Comparison of ENCODE assay signal across 19 mouse cellular contexts in the genomic region with DNA sequence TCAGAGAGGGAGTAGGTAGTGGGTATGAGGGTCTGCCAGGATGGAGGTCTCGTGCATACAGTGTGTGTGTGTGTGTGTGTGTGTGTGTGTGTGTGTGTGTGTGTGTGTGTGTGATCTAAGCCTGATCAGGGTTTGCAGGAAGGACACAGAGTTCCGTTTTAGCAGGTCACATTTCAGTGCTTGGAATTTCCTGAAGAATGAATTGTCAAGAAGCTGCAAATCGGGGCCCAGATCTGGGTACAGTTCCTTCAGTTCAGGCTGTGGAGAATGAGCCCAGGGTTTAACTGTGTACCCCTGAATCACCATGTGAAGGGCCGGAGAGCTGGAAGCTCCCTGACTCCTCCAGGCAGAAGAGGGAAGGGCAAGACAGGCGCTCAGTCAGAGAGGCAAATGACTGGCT. TPM values are rescaled to one million over a fixed set of nuclear protein-coding genes. Genes with fewer than 3 reads are reported as not detected.
DNase-seq lines count a peak whose midpoint lies in the region; ATAC-seq and TF ChIP-seq lines count a peak whose summit lies in the region.
"Had no signal": no experiment of that assay in that cellular context is flagged by ENCODE, and none has a peak within 500 bp of the region (broad histone marks: within the 10 kb centered on the region; RNA-seq: fewer than 3 reads in every experiment).

No protein-coding gene starts in this region.

- DNase-seq in forebrain, embryonic 10.5 days (ENCODE audit: extremely low spot score, low spot score) = no peak
- DNase-seq in forebrain, postnatal 0 days = no peak
- no peak for DNase-seq in heart, postnatal 0 days (ENCODE audit: low spot score)
- no peak for DNase-seq in heart, postnatal 4 days
- peak; percentile 20 for DNase-seq in lung, embryonic 14.5 days
- no peak for DNase-seq in lung, postnatal 36 days
- no peak for DNase-seq in testis, postnatal 10 days (ENCODE audit: low spot score)
- DNase-seq: cerebellum, adult 11 months; gastrocnemius, postnatal 25 days; layer of hippocampus, postnatal 36 days; liver; right cerebral cortex, postnatal 14 days had no signal

- no peaks in the 10 kb centered on the region for H3K36me3 ChIP-seq in forebrain, embryonic 10.5 days (replicated peaks)
- H3K36me3 ChIP-seq in forebrain, postnatal 0 days (ENCODE audit: insufficient read depth) = no peaks in the 10 kb centered on the region
- no peaks in the 10 kb centered on the region for H3K36me3 ChIP-seq in heart, postnatal 0 days (replicated peaks; ENCODE audit: control insufficient read depth, insufficient read depth, low read length)
- no peaks in the 10 kb centered on the region for H3K36me3 ChIP-seq in lung, embryonic 14.5 days (ENCODE audit: insufficient read depth)
- no peaks in the 10 kb centered on the region for H3K36me3 ChIP-seq in limb, embryonic 13.5 days
- H3K36me3 ChIP-seq: midbrain, embryonic 15.5 days had no signal

- 62% methylated on average over 5 of the region's 5 CpGs for WGBS in forebrain, embryonic 10.5 days
- 64% methylated on average over 5 of the region's 5 CpGs for WGBS in forebrain, postnatal 0 days
- WGBS in heart, postnatal 0 days = 46% methylated on average over 5 of the region's 5 CpGs
- WGBS in lung, embryonic 14.5 days = 52% methylated on average over 5 of the region's 5 CpGs
- 55% methylated on average over 5 of the region's 5 CpGs for WGBS in limb, embryonic 13.5 days

- peaks cover 37% of the 10 kb centered on the region for H3K4me1 ChIP-seq in forebrain, embryonic 10.5 days
- no peaks in the 10 kb centered on the region for H3K4me1 ChIP-seq in forebrain, postnatal 0 days (ENCODE audit: insufficient read depth)
- H3K4me1 ChIP-seq in heart, postnatal 0 days (ENCODE audit: control insufficient read depth, insufficient read depth) = peaks cover 4% of the 10 kb centered on the region; the same call in 1 of the 2 replicates
- no peaks in the 10 kb centered on the region for H3K4me1 ChIP-seq in lung, embryonic 14.5 days (ENCODE audit: insufficient read depth)
- peaks cover 36% of the 10 kb centered on the region for H3K4me1 ChIP-seq in limb, embryonic 13.5 days
- H3K4me1 ChIP-seq: midbrain, embryonic 15.5 days had no signal

- no peak for ATAC-seq in forebrain, postnatal 0 days
- ATAC-seq in heart, postnatal 0 days (ENCODE audit: insufficient read depth, low read depth) = no peak
- ATAC-seq in lung, embryonic 14.5 days (ENCODE audit: insufficient read depth) = no peak
- no peak for ATAC-seq in limb, embryonic 13.5 days (ENCODE audit: low FRiP score, low read depth)
- ATAC-seq: forebrain, embryonic 16.5 days; midbrain, embryonic 15.5 days; Patski had no signal

- peaks cover 13% of the 10 kb centered on the region; the same call in 1 of the 2 replicates for H3K27me3 ChIP-seq in forebrain, embryonic 10.5 days (ENCODE audit: poor library complexity, severe bottlenecking)
- no peaks in the 10 kb centered on the region for H3K27me3 ChIP-seq in forebrain, postnatal 0 days (ENCODE audit: insufficient read depth, low read length)
- H3K27me3 ChIP-seq in heart, postnatal 0 days (ENCODE audit: control insufficient read depth, insufficient read depth, low read length) = no peaks in the 10 kb centered on the region
- no peaks in the 10 kb centered on the region for H3K27me3 ChIP-seq in lung, embryonic 14.5 days (ENCODE audit: insufficient read depth, low read length)
- H3K27me3 ChIP-seq in limb, embryonic 13.5 days = no peaks in the 10 kb centered on the region
- H3K27me3 ChIP-seq: CH12.LX; midbrain, embryonic 15.5 days; Patski had no signal

- no peak overlapping the region for H3K4me3 ChIP-seq in forebrain, embryonic 10.5 days
- no peak overlapping the region for H3K4me3 ChIP-seq in forebrain, postnatal 0 days (ENCODE audit: low read depth, low read length)
- H3K4me3 ChIP-seq in heart, postnatal 0 days (ENCODE audit: low read depth, low read length) = no peak overlapping the region
- no peak overlapping the region for H3K4me3 ChIP-seq in lung, embryonic 14.5 days (ENCODE audit: low read depth, low read length)
- no peak overlapping the region for H3K4me3 ChIP-seq in limb, embryonic 13.5 days
- H3K4me3 ChIP-seq: midbrain, embryonic 15.5 days had no signal

- H3K4me2 ChIP-seq in forebrain, postnatal 0 days (ENCODE audit: low read depth) = no peak overlapping the region
- no peak overlapping the region for H3K4me2 ChIP-seq in heart, postnatal 0 days (ENCODE audit: low read depth, low read length)
- no peak overlapping the region for H3K4me2 ChIP-seq in lung, embryonic 14.5 days
- no peak overlapping the region for H3K4me2 ChIP-seq in limb, embryonic 13.5 days (replicated peaks)
- H3K4me2 ChIP-seq: hindbrain, embryonic 14.5 days; midbrain, embryonic 15.5 days had no signal

- no peaks in the 10 kb centered on the region for H3K9me3 ChIP-seq in forebrain, embryonic 10.5 days
- no peaks in the 10 kb centered on the region for H3K9me3 ChIP-seq in forebrain, postnatal 0 days (ENCODE audit: low read length)
- no peaks in the 10 kb centered on the region for H3K9me3 ChIP-seq in heart, postnatal 0 days (replicated peaks; ENCODE audit: control insufficient read depth, low read length)
- no peaks in the 10 kb centered on the region for H3K9me3 ChIP-seq in lung, embryonic 14.5 days (ENCODE audit: low read depth, low read length)
- no peaks in the 10 kb centered on the region for H3K9me3 ChIP-seq in limb, embryonic 13.5 days
- H3K9me3 ChIP-seq: midbrain, embryonic 15.5 days had no signal

- TF ChIP-seq CTCF in forebrain, postnatal 0 days (IDR thresholded peaks at IDR 0.05; ENCODE audit: low read depth) = no peak
- TF ChIP-seq CTCF in heart, postnatal 0 days (IDR thresholded peaks at IDR 0.05; ENCODE audit: low read depth) = no peak
- TF ChIP-seq CTCF in lung, embryonic 14.5 days (IDR thresholded peaks at IDR 0.05; ENCODE audit: low read depth) = no peak

- TF ChIP-seq EP300 in heart, postnatal 0 days (IDR thresholded peaks at IDR 0.05; ENCODE audit: low read depth) = no peak

- no peak overlapping the region for H3K9ac ChIP-seq in forebrain, postnatal 0 days
- no peak overlapping the region for H3K9ac ChIP-seq in heart, postnatal 0 days (replicated peaks; ENCODE audit: low read depth, low read length)
- no peak overlapping the region for H3K9ac ChIP-seq in lung, embryonic 14.5 days
- 0 out of 2 replicates have a peak overlapping the region, but pooled peaks have one; percentile 36 for H3K9ac ChIP-seq in limb, embryonic 13.5 days
- H3K9ac ChIP-seq: hindbrain, embryonic 14.5 days; midbrain, embryonic 15.5 days had no signal

- H3K27ac ChIP-seq in forebrain, embryonic 10.5 days = 0 out of 2 replicates have a peak overlapping the region, but pooled peaks have one; percentile 32
- H3K27ac ChIP-seq in forebrain, postnatal 0 days (ENCODE audit: low read depth, low read length) = no peak overlapping the region
- H3K27ac ChIP-seq in heart, postnatal 0 days (ENCODE audit: low read depth) = peak overlapping the region; percentile 55
- H3K27ac ChIP-seq in lung, embryonic 14.5 days (ENCODE audit: low read depth) = no peak overlapping the region; the same call in 1 of the 2 replicates
- no peak overlapping the region for H3K27ac ChIP-seq in limb, embryonic 13.5 days
- H3K27ac ChIP-seq: hindbrain, embryonic 14.5 days; macrophage; midbrain, embryonic 15.5 days had no signal

RNA-seq across cellular contexts. Expression of gene Efna1, which starts 6.3 kb away (rescaled TPM):
- 12.9 and 13.2 TPM in 2 replicates for polyA plus RNA-seq in forebrain, embryonic 10.5 days (2016; fragmentation: Nextera tagmentation; extraction: Ambion mirVana)
- 5.5 and 8.4 TPM in 2 replicates for total RNA-seq in forebrain, postnatal 0 days (2014; rRNA removed)
- 10.8 and 11.1 TPM in 2 replicates for polyA plus RNA-seq in forebrain, postnatal 0 days (2015; fragmentation: Nextera tagmentation; extraction: Ambion mirVana)
- 43.1 and 46.2 TPM in 2 replicates for total RNA-seq in heart, postnatal 0 days (2014; rRNA removed; ENCODE audit: low replicate concordance)
- polyA plus RNA-seq in heart, postnatal 0 days (2015; fragmentation: Nextera tagmentation; extraction: Ambion mirVana) = 37.2 and 38.4 TPM in 2 replicates
- total RNA-seq in heart, postnatal 4 days (2021) = 10 to 100 TPM; 37.9 to 42.0 TPM
- 68.3 and 70.4 TPM in 2 replicates for polyA plus RNA-seq in lung, embryonic 14.5 days (2014; fragmentation: Nextera tagmentation; extraction: Ambion mirVana)
- 44.0 and 46.2 TPM in 2 replicates for polyA plus RNA-seq in limb, embryonic 13.5 days (2015; fragmentation: Nextera tagmentation; extraction: Ambion mirVana)

RNA-seq across cellular contexts. Expression of gene Slc50a1, which starts 16.9 kb away (rescaled TPM):
- 25.1 and 26.0 TPM in 2 replicates for polyA plus RNA-seq in forebrain, embryonic 10.5 days (2016; fragmentation: Nextera tagmentation; extraction: Ambion mirVana)
- 22.1 and 26.7 TPM in 2 replicates for total RNA-seq in forebrain, postnatal 0 days (2014; rRNA removed)
- 34.8 and 36.8 TPM in 2 replicates for polyA plus RNA-seq in forebrain, postnatal 0 days (2015; fragmentation: Nextera tagmentation; extraction: Ambion mirVana)
- 33.7 and 54.2 TPM in 2 replicates for total RNA-seq in heart, postnatal 0 days (2014; rRNA removed; ENCODE audit: low replicate concordance)
- polyA plus RNA-seq in heart, postnatal 0 days (2015; fragmentation: Nextera tagmentation; extraction: Ambion mirVana) = 50.7 and 52.0 TPM in 2 replicates
- 10 to 100 TPM; 24.9 to 28.0 TPM for total RNA-seq in heart, postnatal 4 days (2021)
- polyA plus RNA-seq in lung, embryonic 14.5 days (2014; fragmentation: Nextera tagmentation; extraction: Ambion mirVana) = 58.5 and 60.2 TPM in 2 replicates
- 85.5 and 88.8 TPM in 2 replicates for polyA plus RNA-seq in limb, embryonic 13.5 days (2015; fragmentation: Nextera tagmentation; extraction: Ambion mirVana)

RNA-seq across cellular contexts. Expression of gene Dpm3, which starts 28.1 kb away (rescaled TPM):
- polyA plus RNA-seq in forebrain, embryonic 10.5 days (2016; fragmentation: Nextera tagmentation; extraction: Ambion mirVana) = 76.7 and 78.6 TPM in 2 replicates
- 66.7 and 160 TPM in 2 replicates for total RNA-seq in forebrain, postnatal 0 days (2014; rRNA removed)
- 74.9 and 96.8 TPM in 2 replicates for polyA plus RNA-seq in forebrain, postnatal 0 days (2015; fragmentation: Nextera tagmentation; extraction: Ambion mirVana)
- total RNA-seq in heart, postnatal 0 days (2014; rRNA removed; ENCODE audit: low replicate concordance) = 271 and 450 TPM in 2 replicates
- polyA plus RNA-seq in heart, postnatal 0 days (2015; fragmentation: Nextera tagmentation; extraction: Ambion mirVana) = 80.3 and 85.9 TPM in 2 replicates
- total RNA-seq in heart, postnatal 4 days (2021) = 10 to 100 TPM; 51.6 to 61.0 TPM
- 118 and 119 TPM in 2 replicates for polyA plus RNA-seq in lung, embryonic 14.5 days (2014; fragmentation: Nextera tagmentation; extraction: Ambion mirVana)
- 120 and 126 TPM in 2 replicates for polyA plus RNA-seq in limb, embryonic 13.5 days (2015; fragmentation: Nextera tagmentation; extraction: Ambion mirVana)

RNA-seq across cellular contexts. Expression of gene Efna3, which starts 35.5 kb away (rescaled TPM):
- 3.0 and 4.0 TPM in 2 replicates for polyA plus RNA-seq in forebrain, embryonic 10.5 days (2016; fragmentation: Nextera tagmentation; extraction: Ambion mirVana)
- total RNA-seq in forebrain, postnatal 0 days (2014; rRNA removed) = 76.7 and 80.7 TPM in 2 replicates
- polyA plus RNA-seq in forebrain, postnatal 0 days (2015; fragmentation: Nextera tagmentation; extraction: Ambion mirVana) = 68.9 and 73.8 TPM in 2 replicates
- total RNA-seq in heart, postnatal 0 days (2014; rRNA removed; ENCODE audit: low replicate concordance) = not detected in 2 replicates
- polyA plus RNA-seq in heart, postnatal 0 days (2015; fragmentation: Nextera tagmentation; extraction: Ambion mirVana) = 0.12 and 0.44 TPM in 2 replicates
- under 1 TPM in 1 of 2 experiments, not detected in 1; 0.26 TPM for total RNA-seq in heart, postnatal 4 days (2021)
- polyA plus RNA-seq in lung, embryonic 14.5 days (2014; fragmentation: Nextera tagmentation; extraction: Ambion mirVana) = 4.7 and 5.8 TPM in 2 replicates
- 27.4 and 30.6 TPM in 2 replicates for polyA plus RNA-seq in limb, embryonic 13.5 days (2015; fragmentation: Nextera tagmentation; extraction: Ambion mirVana)
- total RNA-seq: gastrocnemius, postnatal 25 days had no signal
- polyA plus RNA-seq: macrophage had no signal

RNA-seq across cellular contexts. Expression of gene Trim46, which starts 41.2 kb away (rescaled TPM):
- 4.4 and 5.4 TPM in 2 replicates for polyA plus RNA-seq in forebrain, embryonic 10.5 days (2016; fragmentation: Nextera tagmentation; extraction: Ambion mirVana)
- total RNA-seq in forebrain, postnatal 0 days (2014; rRNA removed) = 83.0 and 98.3 TPM in 2 replicates
- polyA plus RNA-seq in forebrain, postnatal 0 days (2015; fragmentation: Nextera tagmentation; extraction: Ambion mirVana) = 56.0 and 63.5 TPM in 2 replicates
- total RNA-seq in heart, postnatal 0 days (2014; rRNA removed; ENCODE audit: low replicate concordance) = 0.08 and 0.62 TPM in 2 replicates
- 0.44 and 0.45 TPM in 2 replicates for polyA plus RNA-seq in heart, postnatal 0 days (2015; fragmentation: Nextera tagmentation; extraction: Ambion mirVana)
- 1 to 10 TPM; 1.3 to 1.6 TPM for total RNA-seq in heart, postnatal 4 days (2021)
- polyA plus RNA-seq in lung, embryonic 14.5 days (2014; fragmentation: Nextera tagmentation; extraction: Ambion mirVana) = 5.7 and 6.3 TPM in 2 replicates
- 6.1 and 6.8 TPM in 2 replicates for polyA plus RNA-seq in limb, embryonic 13.5 days (2015; fragmentation: Nextera tagmentation; extraction: Ambion mirVana)
- polyA plus RNA-seq: macrophage had no signal

Comparison
In these comparisons a context has a peak if more than half of its experiments do, and no peak if none do; other contexts are left out.
1. H3K27ac ChIP-seq: peak in forebrain, embryonic 10.5 days (single experiment) and heart, postnatal 0 days (single experiment); none in forebrain, postnatal 0 days (single experiment), lung, embryonic 14.5 days (single experiment) and limb, embryonic 13.5 days (single experiment).